23 mouse cellular contexts compared by ENCODE assay signal in genomic region chr13:86068011-86068724, GRCm38 (mm10). TPM values are rescaled to one million over a fixed set of nuclear protein-coding genes. Genes with fewer than 3 reads are reported as not detected.
DNase-seq lines count a peak whose midpoint lies in the region; ATAC-seq and TF ChIP-seq lines count a peak whose summit lies in the region.
"Had no signal": no experiment of that assay in that cellular context is flagged by ENCODE, and none has a peak within 500 bp of the region (broad histone marks: within the 10 kb centered on the region; RNA-seq: fewer than 3 reads in every experiment).

No protein-coding gene starts in this region.

- no peak overlapping the region for H3K4me2 ChIP-seq in kidney, embryonic 16.5 days (replicated peaks; ENCODE audit: low read depth, low read length)
- H3K4me2 ChIP-seq in intestine, embryonic 14.5 days (ENCODE audit: low read length) = no peak overlapping the region
- no peak overlapping the region for H3K4me2 ChIP-seq in intestine, embryonic 15.5 days (replicated peaks)
- no peak overlapping the region for H3K4me2 ChIP-seq in intestine, postnatal 0 days (replicated peaks; ENCODE audit: low read depth)
- H3K4me2 ChIP-seq: embryonic facial prominence, embryonic 13.5 days; embryonic facial prominence, embryonic 15.5 days; forebrain, embryonic 12.5 days had no signal

- no peak for TF ChIP-seq CTCF in intestine, postnatal 0 days (IDR thresholded peaks at IDR 0.05; ENCODE audit: low read depth)

- H3K4me1 ChIP-seq in kidney, embryonic 16.5 days (ENCODE audit: insufficient read depth, low read length) = no peaks in the 10 kb centered on the region
- no peaks in the 10 kb centered on the region for H3K4me1 ChIP-seq in intestine, embryonic 14.5 days (replicated peaks; ENCODE audit: control insufficient read depth, insufficient read depth, low read length)
- H3K4me1 ChIP-seq in intestine, embryonic 15.5 days (replicated peaks) = no peaks in the 10 kb centered on the region
- no peaks in the 10 kb centered on the region for H3K4me1 ChIP-seq in intestine, postnatal 0 days (replicated peaks; ENCODE audit: control insufficient read depth, insufficient read depth, low read length)
- H3K4me1 ChIP-seq: embryonic facial prominence, embryonic 13.5 days; embryonic facial prominence, embryonic 15.5 days; forebrain, embryonic 12.5 days had no signal

- H3K9ac ChIP-seq in kidney, embryonic 16.5 days (replicated peaks; ENCODE audit: low read length) = no peak overlapping the region
- H3K9ac ChIP-seq in intestine, embryonic 14.5 days (ENCODE audit: low read length) = no peak overlapping the region
- H3K9ac ChIP-seq in intestine, embryonic 15.5 days = no peak overlapping the region
- no peak overlapping the region for H3K9ac ChIP-seq in intestine, postnatal 0 days (ENCODE audit: low read depth, low read length)
- H3K9ac ChIP-seq: embryonic facial prominence, embryonic 13.5 days; embryonic facial prominence, embryonic 15.5 days; forebrain, embryonic 12.5 days had no signal

- WGBS in kidney, embryonic 16.5 days = 43% methylated on average over 3 of the region's 3 CpGs
- 17% methylated on average over 3 of the region's 3 CpGs for WGBS in intestine, embryonic 14.5 days
- WGBS in intestine, embryonic 15.5 days = 13% methylated on average over 3 of the region's 3 CpGs
- 8% methylated on average over 3 of the region's 3 CpGs for WGBS in intestine, postnatal 0 days

- DNase-seq in kidney, postnatal 14 days = no peak
- DNase-seq in intestine, embryonic 14.5 days (ENCODE audit: low spot score) = no peak
- no peak for DNase-seq in left cerebral cortex, postnatal 14 days (ENCODE audit: low spot score in 2 of 2)
- DNase-seq in ovary, postnatal 10 days (ENCODE audit: low spot score) = no peak
- DNase-seq: adrenal gland, adult 2 months; adrenal gland, postnatal 10 days; adrenal gland, postnatal 25 days; cerebellum, adult 11 months; cerebellum, adult 18-20 months; cerebellum, adult 8-10 months; cerebellum, adult 9-11 months; cerebellum, postnatal 14 days; cerebellum, postnatal 36 days; embryo, embryonic 11 days had no signal

- peak; percentile 19; the same call in 1 of the 2 replicates for ATAC-seq in kidney, embryonic 16.5 days (ENCODE audit: low FRiP score, low TSS enrichment)
- peak; percentile 83 for ATAC-seq in intestine, embryonic 14.5 days (replicated peaks; ENCODE audit: low FRiP score, low TSS enrichment, low read depth)
- peak; percentile 91 for ATAC-seq in intestine, embryonic 15.5 days
- peak; percentile 68 for ATAC-seq in intestine, postnatal 0 days
- ATAC-seq: forebrain, embryonic 14.5 days had no signal

- H3K9me3 ChIP-seq in kidney, embryonic 16.5 days (ENCODE audit: low read length) = no peaks in the 10 kb centered on the region
- H3K9me3 ChIP-seq in intestine, embryonic 14.5 days (ENCODE audit: control insufficient read depth, low read length) = no peaks in the 10 kb centered on the region
- no peaks in the 10 kb centered on the region for H3K9me3 ChIP-seq in intestine, embryonic 15.5 days
- no peaks in the 10 kb centered on the region for H3K9me3 ChIP-seq in intestine, postnatal 0 days (ENCODE audit: control insufficient read depth)
- H3K9me3 ChIP-seq: embryonic facial prominence, embryonic 13.5 days; embryonic facial prominence, embryonic 15.5 days; forebrain, embryonic 10.5 days; forebrain, embryonic 12.5 days had no signal

- H3K27ac ChIP-seq in kidney, embryonic 16.5 days (ENCODE audit: low read length) = no peak overlapping the region
- H3K27ac ChIP-seq in intestine, embryonic 14.5 days (ENCODE audit: low read depth) = no peak overlapping the region
- no peak overlapping the region for H3K27ac ChIP-seq in intestine, embryonic 15.5 days
- no peak overlapping the region for H3K27ac ChIP-seq in intestine, postnatal 0 days (ENCODE audit: low read depth, low read length)
- H3K27ac ChIP-seq: embryonic facial prominence, embryonic 13.5 days; embryonic facial prominence, embryonic 15.5 days; forebrain, embryonic 10.5 days; forebrain, embryonic 12.5 days had no signal

- H3K4me3 ChIP-seq in kidney, embryonic 16.5 days (ENCODE audit: low read length) = no peak overlapping the region
- no peak overlapping the region for H3K4me3 ChIP-seq in intestine, embryonic 14.5 days (ENCODE audit: low read depth, low read length)
- no peak overlapping the region for H3K4me3 ChIP-seq in intestine, embryonic 15.5 days (replicated peaks)
- no peak overlapping the region for H3K4me3 ChIP-seq in intestine, postnatal 0 days (ENCODE audit: low read depth, low read length)
- H3K4me3 ChIP-seq: embryonic facial prominence, embryonic 13.5 days; embryonic facial prominence, embryonic 15.5 days; erythroblast, embryonic 14.5 days; forebrain, embryonic 10.5 days; forebrain, embryonic 12.5 days had no signal

- intact Hi-C loops in left cerebral cortex, postnatal 14 days (cut with DNase I) = no loop called here

- no peaks in the 10 kb centered on the region for H3K27me3 ChIP-seq in kidney, embryonic 16.5 days (ENCODE audit: insufficient read depth, low read length)
- no peaks in the 10 kb centered on the region for H3K27me3 ChIP-seq in intestine, embryonic 14.5 days (replicated peaks; ENCODE audit: control insufficient read depth, insufficient read depth, low read length)
- H3K27me3 ChIP-seq in intestine, embryonic 15.5 days (replicated peaks) = no peaks in the 10 kb centered on the region
- no peaks in the 10 kb centered on the region for H3K27me3 ChIP-seq in intestine, postnatal 0 days (replicated peaks; ENCODE audit: control insufficient read depth, insufficient read depth, low read length)
- H3K27me3 ChIP-seq: embryonic facial prominence, embryonic 13.5 days; embryonic facial prominence, embryonic 15.5 days; forebrain, embryonic 12.5 days had no signal

- H3K36me3 ChIP-seq in kidney, embryonic 16.5 days (ENCODE audit: insufficient read depth, low read length) = no peaks in the 10 kb centered on the region
- H3K36me3 ChIP-seq in intestine, embryonic 14.5 days (ENCODE audit: control insufficient read depth, insufficient read depth, low read length) = no peaks in the 10 kb centered on the region
- no peaks in the 10 kb centered on the region for H3K36me3 ChIP-seq in intestine, embryonic 15.5 days
- H3K36me3 ChIP-seq in intestine, postnatal 0 days (ENCODE audit: control insufficient read depth, insufficient read depth) = no peaks in the 10 kb centered on the region
- H3K36me3 ChIP-seq: embryonic facial prominence, embryonic 13.5 days; embryonic facial prominence, embryonic 15.5 days; forebrain, embryonic 10.5 days; forebrain, embryonic 12.5 days had no signal

RNA-seq across cellular contexts. Expression of gene Cox7c, which starts 21.5 kb away (rescaled TPM):
- polyA plus RNA-seq in kidney, embryonic 16.5 days (2015; fragmentation: Nextera tagmentation; extraction: Ambion mirVana) = 620 and 628 TPM in 2 replicates
- polyA plus RNA-seq in intestine, embryonic 14.5 days (2014; fragmentation: Nextera tagmentation; extraction: Ambion mirVana) = 834 and 981 TPM in 2 replicates
- 952 and 1,208 TPM in 2 replicates for polyA plus RNA-seq in intestine, embryonic 15.5 days (2015; fragmentation: Nextera tagmentation; extraction: Ambion mirVana)
- polyA plus RNA-seq in intestine, postnatal 0 days (2015; fragmentation: Nextera tagmentation; extraction: Ambion mirVana) = 1,544 and 1,589 TPM in 2 replicates
- 100 to 1,000 TPM; 471 to 481 TPM for total RNA-seq in left cerebral cortex, postnatal 14 days (2021)

Comparison
In these comparisons a context has a peak if more than half of its experiments do, and no peak if none do; other contexts are left out.
1. ATAC-seq: peak in every context shown above with its lines; median percentile 91 in intestine, embryonic 15.5 days; 83 in intestine, embryonic 14.5 days; 68 in intestine, postnatal 0 days; 19 in kidney, embryonic 16.5 days.